Mouse (Mus musculus): ENCODE data around the gene Borcs5.

Gene Borcs5

DNA sequence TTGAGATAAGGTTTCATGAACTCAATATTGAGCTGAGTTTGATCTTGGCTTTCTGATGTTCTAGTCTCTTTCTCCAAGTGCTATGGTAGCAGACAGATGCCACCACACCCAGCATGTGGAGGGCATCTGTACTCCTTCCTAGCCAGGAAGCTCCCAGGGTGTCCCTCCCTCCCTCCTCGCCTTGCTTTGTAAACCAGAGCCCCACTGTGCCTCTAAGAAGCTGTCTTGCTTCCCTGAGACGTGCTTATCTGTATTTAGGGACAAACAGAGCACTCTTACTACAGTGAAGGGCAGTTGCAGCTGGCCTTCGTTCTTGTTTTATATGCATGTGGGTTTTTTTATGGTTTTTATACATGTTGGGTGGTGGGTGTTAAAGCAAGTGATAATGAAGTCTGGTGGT, 74.0 kb downstream of the Borcs5 start:
- intact Hi-C loops (cut with DNase I) = loop anchor here (10.0 kb wide), 1 partner anchor 49 kb away; no protein-coding TSS in a partner anchor

GRCm38 (mm10) chr6:134713897-134714296, 74.6 kb downstream of the Borcs5 start:
- intact Hi-C loops (cut with DNase I) = loop anchor here (10.0 kb wide), 1 partner anchor 49 kb away; no protein-coding TSS in a partner anchor

- intact Hi-C loops (cut with DNase I) = loop anchor here (10.0 kb wide), 1 partner anchor 51 kb away; no protein-coding TSS in a partner anchor
Observed at GRCm38 (mm10) chr6:134716168-134716587, 76.9 kb downstream of the Borcs5 start.

DNA sequence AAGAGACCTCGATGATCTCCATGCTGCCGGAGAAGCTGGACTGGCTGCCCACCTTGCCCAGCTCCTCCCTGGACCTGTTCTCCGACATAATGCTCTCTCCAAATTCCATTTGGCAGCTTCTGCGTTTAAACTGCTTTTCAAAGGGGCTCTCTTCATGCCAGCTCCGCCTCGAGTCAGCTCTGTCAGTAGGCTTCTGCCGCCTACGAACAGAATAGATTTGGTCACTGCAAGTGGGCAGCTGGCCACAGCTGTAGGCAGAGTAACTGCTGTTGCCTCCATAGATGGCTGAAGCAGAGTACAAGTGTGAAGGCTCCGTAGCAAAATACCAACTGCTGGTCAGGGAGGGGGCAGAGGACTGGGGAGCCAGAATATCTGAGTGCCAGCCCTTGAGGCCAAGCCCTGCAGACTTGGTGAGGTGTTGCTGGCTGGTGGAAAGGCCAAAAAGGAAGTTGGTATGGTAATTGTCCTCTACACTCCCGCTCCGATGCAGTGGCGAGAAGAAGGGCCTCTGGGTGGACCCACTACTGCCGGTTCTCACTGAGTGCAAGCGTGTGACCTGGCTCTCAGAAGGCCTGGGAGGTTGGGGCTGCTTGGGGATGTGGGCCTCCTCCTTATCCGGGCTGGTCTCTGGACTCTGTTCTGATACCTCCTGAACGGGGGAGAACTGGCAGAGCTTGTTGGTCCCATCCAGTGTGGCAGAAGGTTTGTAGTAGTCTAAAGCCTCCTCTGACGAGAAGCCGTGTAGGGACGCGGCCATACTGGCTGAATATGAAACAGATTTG, 78.8 kb downstream of the Borcs5 start:
- intact Hi-C loops (cut with DNase I) = loop anchor here (10.0 kb wide), 1 partner anchor 53 kb away; no protein-coding TSS in a partner anchor

- intact Hi-C loops (cut with DNase I) = loop anchor here (10.0 kb wide), 1 partner anchor 54 kb away; no protein-coding TSS in a partner anchor
Observed at GRCm38 (mm10) chr6:134718668-134719065, 79.4 kb downstream of the Borcs5 start.

DNA sequence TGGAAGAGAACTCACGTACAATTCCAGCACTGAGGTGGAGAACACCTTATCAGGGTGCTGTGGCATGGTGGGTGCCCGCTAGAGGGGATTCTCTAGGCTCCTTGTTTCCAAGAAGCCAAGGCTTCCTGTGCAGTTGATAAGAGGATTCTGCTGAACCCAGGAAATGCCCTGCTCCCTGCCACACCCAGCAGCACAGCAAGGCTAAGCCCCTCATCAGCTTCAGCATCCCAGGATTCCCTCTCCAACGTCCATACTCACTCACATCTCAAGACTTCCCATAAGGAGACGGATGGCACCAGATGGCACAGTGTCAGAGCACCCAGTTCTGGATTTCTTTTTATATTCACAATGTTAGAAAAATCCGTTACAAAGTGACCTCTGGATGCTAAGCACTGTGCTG, 79.8 kb downstream of the Borcs5 start:
- intact Hi-C loops (cut with DNase I) = loop anchor here (10.0 kb wide), 1 partner anchor 54 kb away; no protein-coding TSS in a partner anchor

GRCm38 (mm10) chr6:134720150-134720549, 80.8 kb downstream of the Borcs5 start:
- intact Hi-C loops (cut with DNase I) = no loop called here

- intact Hi-C loops (cut with DNase I) = no loop called here
Observed at GRCm38 (mm10) chr6:134721729-134722269, 82.5 kb downstream of the Borcs5 start.

DNA sequence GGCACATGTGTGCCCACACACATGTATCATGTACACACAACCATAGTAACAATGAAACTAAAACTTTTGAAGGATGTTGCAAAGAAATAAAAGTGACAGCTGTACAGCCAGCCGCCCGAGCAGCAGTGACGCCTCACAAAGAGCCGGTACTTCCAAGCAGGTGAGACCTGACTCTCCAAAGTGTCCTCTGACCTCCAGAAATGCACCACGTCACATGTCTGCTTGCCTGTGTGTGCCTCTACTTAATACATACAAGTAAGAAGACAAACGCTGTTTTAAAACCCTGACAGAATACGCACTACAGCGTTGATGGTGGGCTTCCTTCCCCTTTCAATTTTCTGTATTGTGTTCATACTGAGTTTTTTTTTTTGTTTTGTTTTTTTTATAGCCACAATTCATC, 83.6 kb downstream of the Borcs5 start:
- intact Hi-C loops (cut with DNase I) = no loop called here

GRCm38 (mm10) chr6:134723326-134723725, 84.0 kb downstream of the Borcs5 start:
- intact Hi-C loops (cut with DNase I) = no loop called here

- intact Hi-C loops (cut with DNase I) = no loop called here
Observed at GRCm38 (mm10) chr6:134723833-134724553, 84.7 kb downstream of the Borcs5 start.

DNA sequence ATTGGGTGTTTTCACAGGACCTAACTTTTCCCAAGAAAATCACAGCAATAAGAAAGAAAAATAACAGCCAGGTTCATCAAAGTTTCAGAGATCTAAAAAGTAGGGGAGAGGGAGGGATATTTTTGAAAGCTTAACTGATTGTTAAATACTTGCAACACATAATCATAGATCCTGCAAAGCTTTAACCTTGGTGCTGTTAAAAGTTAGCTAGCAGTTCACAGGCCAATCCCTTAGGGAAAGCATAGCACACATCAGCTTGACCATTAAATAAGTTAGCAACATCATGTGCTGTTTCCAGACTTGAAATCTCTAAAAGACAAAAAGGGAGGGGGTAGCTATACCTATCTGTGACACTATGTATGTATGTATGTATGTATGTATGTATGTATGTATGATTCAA, 86.1 kb downstream of the Borcs5 start:
- intact Hi-C loops (cut with DNase I) = no loop called here

DNA sequence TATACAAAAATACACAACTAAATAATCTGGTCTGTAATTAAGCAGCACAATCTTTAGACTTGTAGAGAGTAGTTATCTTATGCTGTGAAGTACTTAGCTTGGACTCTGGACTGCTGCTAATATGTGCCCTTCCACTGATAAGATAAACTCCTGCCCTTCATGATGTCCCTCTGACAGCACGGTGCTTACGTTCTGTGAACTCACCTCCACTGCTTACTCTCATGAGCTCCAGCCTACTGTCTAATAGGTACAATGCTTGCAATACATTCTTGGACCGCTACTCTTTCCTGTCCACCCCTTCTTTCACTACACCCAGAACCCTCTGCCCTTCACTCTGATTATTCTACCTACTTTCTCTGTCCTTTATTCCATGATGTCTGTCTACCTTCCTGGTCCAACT, 91.7 kb downstream of the Borcs5 start:
- intact Hi-C loops (cut with DNase I) = no loop called here

GRCm38 (mm10) chr6:134732813-134733212, 93.5 kb downstream of the Borcs5 start:
- intact Hi-C loops (cut with DNase I) = no loop called here

DNA sequence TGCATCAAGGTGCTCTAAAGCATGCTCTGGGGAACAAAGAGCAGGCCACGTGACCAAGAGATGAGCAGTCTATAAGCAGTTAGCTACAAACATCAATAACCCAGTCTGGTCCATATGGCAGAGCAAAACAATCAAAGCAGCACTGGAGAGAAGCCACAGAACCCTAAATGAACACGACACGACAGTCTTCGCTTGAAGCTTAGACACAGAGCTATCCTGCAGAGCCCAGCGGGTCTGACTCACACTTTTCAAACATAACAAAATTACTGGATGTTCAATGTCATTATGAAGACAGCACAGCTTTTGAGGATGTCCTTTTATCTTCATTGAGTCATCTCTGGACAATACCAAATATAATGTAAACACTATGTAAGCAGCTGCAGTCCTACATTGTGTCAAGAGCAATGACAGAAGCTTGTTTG, 94.5 kb downstream of the Borcs5 start:
- intact Hi-C loops (cut with DNase I) = no loop called here

DNA sequence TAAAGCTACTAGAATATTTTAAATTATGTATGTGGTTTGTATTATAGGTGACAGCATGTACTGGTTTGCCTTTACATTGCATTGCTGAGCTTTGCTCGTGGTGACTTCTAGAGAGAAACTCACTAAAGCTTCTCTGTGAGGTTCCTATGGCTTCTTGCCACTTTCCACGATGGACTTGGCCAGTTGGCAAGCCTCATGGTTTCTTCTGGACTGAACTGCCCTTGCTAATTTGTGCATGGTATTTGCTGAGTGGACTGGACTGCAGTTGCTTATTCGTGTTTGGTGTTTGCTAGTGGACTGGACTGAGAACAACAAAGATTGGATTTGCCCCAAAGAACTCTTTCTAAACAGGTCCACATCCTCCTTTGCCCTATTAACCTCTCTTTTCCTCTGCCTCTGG, 97.5 kb downstream of the Borcs5 start:
- intact Hi-C loops (cut with DNase I) = no loop called here

GRCm38 (mm10) chr6:134743568-134743967, 104.3 kb downstream of the Borcs5 start:
- intact Hi-C loops (cut with DNase I) = no loop called here

GRCm38 (mm10) chr6:134745876-134746275, 106.6 kb downstream of the Borcs5 start:
- intact Hi-C loops (cut with DNase I) = no loop called here

GRCm38 (mm10) chr6:134748126-134748525, 108.8 kb downstream of the Borcs5 start:
- intact Hi-C loops (cut with DNase I) = no loop called here

DNA sequence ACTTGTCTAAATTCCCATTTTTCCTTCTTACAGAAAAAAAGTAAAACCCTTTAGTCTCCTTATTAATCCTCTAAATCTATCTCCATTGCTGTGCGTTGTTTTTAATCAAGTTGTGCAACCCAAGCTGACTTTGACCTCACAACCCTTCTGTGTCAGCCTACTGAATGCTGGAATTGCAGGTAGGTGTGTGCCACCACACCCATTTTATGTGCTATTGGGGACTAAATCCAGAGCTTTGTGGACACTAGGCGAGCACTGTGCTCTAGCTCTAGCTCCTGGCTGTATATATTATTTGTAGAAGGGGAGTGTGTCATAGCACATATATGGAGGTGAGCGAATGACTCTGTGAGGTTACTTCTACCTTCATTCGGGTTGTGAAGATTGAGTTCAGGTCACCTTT, 111.8 kb downstream of the Borcs5 start:
- intact Hi-C loops (cut with DNase I) = loop anchor here (5.0 kb wide), 1 partner anchor 41 kb away; the partner anchor contains the start of gene Dusp16

- intact Hi-C loops (cut with DNase I) = loop anchor here (5.0 kb wide), 1 partner anchor 40 kb away; the partner anchor contains the start of gene Dusp16
Observed at GRCm38 (mm10) chr6:134751883-134752647, 112.8 kb downstream of the Borcs5 start.
